Comparison of ENCODE assay signal across 10 mouse cellular contexts in genomic region chr15:99653876-99654275, GRCm38 (mm10). TPM values are rescaled to one million over a fixed set of nuclear protein-coding genes. Genes with fewer than 3 reads are reported as not detected.
A peak's percentile ranks its signal among the peaks of the same experiment; 100 is the strongest.
DNase-seq lines count a peak whose midpoint lies in the region; ATAC-seq and TF ChIP-seq lines count a peak whose summit lies in the region.
"Had no signal": no experiment of that assay in that cellular context is flagged by ENCODE, and none has a peak within 500 bp of the region (broad histone marks: within the 10 kb centered on the region; RNA-seq: fewer than 3 reads in every experiment).

No protein-coding gene starts in this region.

- ATAC-seq in heart, embryonic 16.5 days (replicated peaks; ENCODE audit: extremely low read depth, insufficient read depth, low FRiP score): no peak
- no peak for ATAC-seq in hindbrain, postnatal 0 days
- ATAC-seq in midbrain, embryonic 15.5 days (replicated peaks): no peak

- H3K27ac ChIP-seq in heart, embryonic 16.5 days (ENCODE audit: low read length): no peak overlapping the region
- peak overlapping the region; percentile 59; the same call in 1 of the 2 replicates for H3K27ac ChIP-seq in embryonic facial prominence, embryonic 10.5 days (replicated peaks)
- no peak overlapping the region for H3K27ac ChIP-seq in hindbrain, postnatal 0 days
- no peak overlapping the region for H3K27ac ChIP-seq in midbrain, embryonic 15.5 days

- DNase-seq in heart, adult 9 months (ENCODE audit: low spot score in 2 of 2): no peak
- DNase-seq in embryonic facial prominence, embryonic 10.5 days (ENCODE audit: low spot score): no peak
- DNase-seq in hindbrain, postnatal 0 days (ENCODE audit: low spot score): no peak
- DNase-seq in embryo, embryonic 9.5 days (ENCODE audit: extremely low spot score): no peak
- DNase-seq in ovary, postnatal 10 days (ENCODE audit: low spot score): no peak
- DNase-seq in adrenal gland, adult 18-20 months (ENCODE audit: low spot score in 2 of 2): no peak
- DNase-seq: cerebellum, adult 11 months had no signal

- TF ChIP-seq CTCF in hindbrain, postnatal 0 days (IDR thresholded peaks at IDR 0.05; ENCODE audit: low read depth): no peak

- peaks cover 21% of the 10 kb centered on the region for H3K27me3 ChIP-seq in heart, embryonic 16.5 days (ENCODE audit: control insufficient read depth, insufficient read depth, low read length)
- H3K27me3 ChIP-seq in embryonic facial prominence, embryonic 10.5 days (replicated peaks; ENCODE audit: low read depth, poor library complexity, severe bottlenecking): peaks cover 59% of the 10 kb centered on the region
- H3K27me3 ChIP-seq in hindbrain, postnatal 0 days (ENCODE audit: insufficient read depth, low read length): no peaks in the 10 kb centered on the region
- H3K27me3 ChIP-seq in midbrain, embryonic 15.5 days (replicated peaks): 0 out of 2 replicates have a peak, but pooled peaks cover 3% of the 10 kb centered on the region

- peak overlapping the region; percentile 41 for H3K4me3 ChIP-seq in heart, embryonic 16.5 days (ENCODE audit: low read length)
- peak overlapping the region; percentile 50 for H3K4me3 ChIP-seq in embryonic facial prominence, embryonic 10.5 days
- peak overlapping the region; percentile 18; the same call in 1 of the 2 replicates for H3K4me3 ChIP-seq in hindbrain, postnatal 0 days (ENCODE audit: low read length)
- H3K4me3 ChIP-seq in midbrain, embryonic 15.5 days: 0 out of 2 replicates have a peak overlapping the region, but pooled peaks have one; percentile 1

- peak overlapping the region; percentile 42 for H3K9ac ChIP-seq in heart, embryonic 16.5 days (ENCODE audit: low read length)
- 0 out of 2 replicates have a peak overlapping the region, but pooled peaks have one; percentile 13 for H3K9ac ChIP-seq in hindbrain, postnatal 0 days (replicated peaks; ENCODE audit: low read length)
- no peak overlapping the region for H3K9ac ChIP-seq in midbrain, embryonic 15.5 days

- peak overlapping the region; percentile 63 for H3K4me2 ChIP-seq in heart, embryonic 16.5 days (ENCODE audit: low read depth, low read length)
- H3K4me2 ChIP-seq in hindbrain, postnatal 0 days (ENCODE audit: low read depth, low read length): peak overlapping the region; percentile 49
- peak overlapping the region; percentile 39 for H3K4me2 ChIP-seq in midbrain, embryonic 15.5 days

- peaks cover 28% of the 10 kb centered on the region for H3K4me1 ChIP-seq in heart, embryonic 16.5 days (ENCODE audit: control insufficient read depth, insufficient read depth, low read length)
- H3K4me1 ChIP-seq in embryonic facial prominence, embryonic 10.5 days: peaks cover 45% of the 10 kb centered on the region
- H3K4me1 ChIP-seq in hindbrain, postnatal 0 days (ENCODE audit: insufficient read depth, low read length): peaks cover 7% of the 10 kb centered on the region; the same call in 1 of the 2 replicates
- peaks cover 41% of the 10 kb centered on the region for H3K4me1 ChIP-seq in midbrain, embryonic 15.5 days

- H3K36me3 ChIP-seq in heart, embryonic 16.5 days (ENCODE audit: control insufficient read depth, insufficient read depth): no peaks in the 10 kb centered on the region
- no peaks in the 10 kb centered on the region for H3K36me3 ChIP-seq in embryonic facial prominence, embryonic 10.5 days (replicated peaks)
- no peaks in the 10 kb centered on the region for H3K36me3 ChIP-seq in hindbrain, postnatal 0 days (ENCODE audit: insufficient read depth, low read length)
- no peaks in the 10 kb centered on the region for H3K36me3 ChIP-seq in midbrain, embryonic 15.5 days (replicated peaks)

- WGBS in heart, embryonic 16.5 days: 8% methylated on average over 21 of the region's 21 CpGs
- WGBS in embryonic facial prominence, embryonic 10.5 days: 2% methylated on average over 21 of the region's 21 CpGs
- 5% methylated on average over 21 of the region's 21 CpGs for WGBS in hindbrain, postnatal 0 days
- 4% methylated on average over 17 of the region's 21 CpGs for WGBS in midbrain, embryonic 15.5 days

- H3K9me3 ChIP-seq in heart, embryonic 16.5 days (replicated peaks; ENCODE audit: control insufficient read depth, low read length): no peaks in the 10 kb centered on the region
- H3K9me3 ChIP-seq in embryonic facial prominence, embryonic 10.5 days: no peaks in the 10 kb centered on the region
- H3K9me3 ChIP-seq in hindbrain, postnatal 0 days (ENCODE audit: low read length): no peaks in the 10 kb centered on the region
- no peaks in the 10 kb centered on the region for H3K9me3 ChIP-seq in midbrain, embryonic 15.5 days

RNA-seq across cellular contexts. Expression of gene Racgap1, which starts 2.4 kb away (rescaled TPM):
- 129 and 134 TPM in 2 replicates for polyA plus RNA-seq in heart, embryonic 16.5 days (2015; fragmentation: Nextera tagmentation; extraction: Ambion mirVana)
- polyA plus RNA-seq in embryonic facial prominence, embryonic 10.5 days (2016; fragmentation: Nextera tagmentation; extraction: Ambion mirVana): 146 TPM in 2 replicates
- 46.4 and 49.1 TPM in 2 replicates for total RNA-seq in hindbrain, postnatal 0 days (2014; rRNA removed)
- polyA plus RNA-seq in hindbrain, postnatal 0 days (2015; fragmentation: Nextera tagmentation; extraction: Ambion mirVana): 49.7 and 52.0 TPM in 2 replicates
- 49.0 and 56.9 TPM in 2 replicates for polyA plus RNA-seq in midbrain, embryonic 15.5 days (2015; fragmentation: Nextera tagmentation; extraction: Ambion mirVana)
- 1 to 10 TPM; 3.1 to 3.3 TPM for total RNA-seq in adrenal gland, adult 18-20 months (2021)

RNA-seq across cellular contexts. Expression of gene Asic1, which starts 16.3 kb away (rescaled TPM):
- 1.6 TPM in 2 replicates for polyA plus RNA-seq in heart, embryonic 16.5 days (2015; fragmentation: Nextera tagmentation; extraction: Ambion mirVana)
- 3.2 and 4.9 TPM in 2 replicates for polyA plus RNA-seq in embryonic facial prominence, embryonic 10.5 days (2016; fragmentation: Nextera tagmentation; extraction: Ambion mirVana)
- 127 and 143 TPM in 2 replicates for total RNA-seq in hindbrain, postnatal 0 days (2014; rRNA removed)
- polyA plus RNA-seq in hindbrain, postnatal 0 days (2015; fragmentation: Nextera tagmentation; extraction: Ambion mirVana): 32.0 and 37.1 TPM in 2 replicates
- polyA plus RNA-seq in midbrain, embryonic 15.5 days (2015; fragmentation: Nextera tagmentation; extraction: Ambion mirVana): 64.0 and 65.9 TPM in 2 replicates
- under 1 TPM; 0.50 to 0.70 TPM for total RNA-seq in adrenal gland, adult 18-20 months (2021)

RNA-seq across cellular contexts. Expression of gene Smarcd1, which starts 48.1 kb away (rescaled TPM):
- polyA plus RNA-seq in heart, embryonic 16.5 days (2015; fragmentation: Nextera tagmentation; extraction: Ambion mirVana): 21.7 and 21.9 TPM in 2 replicates
- 83.3 and 89.1 TPM in 2 replicates for polyA plus RNA-seq in embryonic facial prominence, embryonic 10.5 days (2016; fragmentation: Nextera tagmentation; extraction: Ambion mirVana)
- 74.0 and 89.4 TPM in 2 replicates for total RNA-seq in hindbrain, postnatal 0 days (2014; rRNA removed)
- polyA plus RNA-seq in hindbrain, postnatal 0 days (2015; fragmentation: Nextera tagmentation; extraction: Ambion mirVana): 78.1 and 91.2 TPM in 2 replicates
- 114 and 119 TPM in 2 replicates for polyA plus RNA-seq in midbrain, embryonic 15.5 days (2015; fragmentation: Nextera tagmentation; extraction: Ambion mirVana)
- total RNA-seq in adrenal gland, adult 18-20 months (2021): 10 to 100 TPM; 43.1 to 44.2 TPM

RNA-seq across cellular contexts. Expression of gene Gm17349, which starts 51.4 kb away (rescaled TPM):
- not detected in 2 replicates for polyA plus RNA-seq in heart, embryonic 16.5 days (2015; fragmentation: Nextera tagmentation; extraction: Ambion mirVana)
- polyA plus RNA-seq in embryonic facial prominence, embryonic 10.5 days (2016; fragmentation: Nextera tagmentation; extraction: Ambion mirVana): not detected in 2 replicates
- not detected in 2 replicates for total RNA-seq in hindbrain, postnatal 0 days (2014; rRNA removed)
- not detected in 2 replicates for polyA plus RNA-seq in hindbrain, postnatal 0 days (2015; fragmentation: Nextera tagmentation; extraction: Ambion mirVana)
- polyA plus RNA-seq in midbrain, embryonic 15.5 days (2015; fragmentation: Nextera tagmentation; extraction: Ambion mirVana): not detected in 2 replicates
- 10 to 100 TPM; 19.1 to 42.3 TPM for total RNA-seq in adrenal gland, adult 18-20 months (2021)

RNA-seq across cellular contexts. Expression of gene Aqp6, which starts 52.7 kb away (rescaled TPM):
- polyA plus RNA-seq in heart, embryonic 16.5 days (2015; fragmentation: Nextera tagmentation; extraction: Ambion mirVana): not detected in 2 replicates
- 0.10 TPM in 1 of 2 replicates, not detected in the other for polyA plus RNA-seq in embryonic facial prominence, embryonic 10.5 days (2016; fragmentation: Nextera tagmentation; extraction: Ambion mirVana)
- total RNA-seq in hindbrain, postnatal 0 days (2014; rRNA removed): 0.14 and 0.26 TPM in 2 replicates
- polyA plus RNA-seq in hindbrain, postnatal 0 days (2015; fragmentation: Nextera tagmentation; extraction: Ambion mirVana): 0.33 and 0.50 TPM in 2 replicates
- polyA plus RNA-seq in midbrain, embryonic 15.5 days (2015; fragmentation: Nextera tagmentation; extraction: Ambion mirVana): 0.41 and 0.49 TPM in 2 replicates
- not detected for total RNA-seq in adrenal gland, adult 18-20 months (2021)
- total RNA-seq: gastrocnemius, postnatal 4 days had no signal
